Mouse (Mus musculus) left cerebral cortex, postnatal 14 days (tissue): ENCODE data around the gene Atg4b. TPM values are rescaled to one million over a fixed set of nuclear protein-coding genes. Genes with fewer than 3 reads are reported as not detected.
"Not testable (repeated sequence)": the region's sequence is repeated elsewhere in the genome, so short reads cannot be mapped to it uniquely, and the experiment has no call there.

ENCODE experiments used
- DNase-seq, 2 experiments: peaks; one replicate each; pipeline ENCODE4 v3.0.0; 2021 to 2022; ENCODE audit warnings: low spot score in 2 of 2, mixed read lengths in 1 of 2
- intact Hi-C: fragments of 180-260 bp; cut with DNase I; formaldehyde crosslinking; loops from one replicate; pipeline ENCODE4 v1.15.1; 2025
- total RNA-seq, 2 experiments: library from RNA; stranded (reverse); gene quantifications; 2 replicates each; pipeline ENCODE4 v1.2.3; 2021

The Atg4b gene
- total RNA-seq, 2 experiments from 2014 or later = 68.3 to 76.7 TPM

DNA sequence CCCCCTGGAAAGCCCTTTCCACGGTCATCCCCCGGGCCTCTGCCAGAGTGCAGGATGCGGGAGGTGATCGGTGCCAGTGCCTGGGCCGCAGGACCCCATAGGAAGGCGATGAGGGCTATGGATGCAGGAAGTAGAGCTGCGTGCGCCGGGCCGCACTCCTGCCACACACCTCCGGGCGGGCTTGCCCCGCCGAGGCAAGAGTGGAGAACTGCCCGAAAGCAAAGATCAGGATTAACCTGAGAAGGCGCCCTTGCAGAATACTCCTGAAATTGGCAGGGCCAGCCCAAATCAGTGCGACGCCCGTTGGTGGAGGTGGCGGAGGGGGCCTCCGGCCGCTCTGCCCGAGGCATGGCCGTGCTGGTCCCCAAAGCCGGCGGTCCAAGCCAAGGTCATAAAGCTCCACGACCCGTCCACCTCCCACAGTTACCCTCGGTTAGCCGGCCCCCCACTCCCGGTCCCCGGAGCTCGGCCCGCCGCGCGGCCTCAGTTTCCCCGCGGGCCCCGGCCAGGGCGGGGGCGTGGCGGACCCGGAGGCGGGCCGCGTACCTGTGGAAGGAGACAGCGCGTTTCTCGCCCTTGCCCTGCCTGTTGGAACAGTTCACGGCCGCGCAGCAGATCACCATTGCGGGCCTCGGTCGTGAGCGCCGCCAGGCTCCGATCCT lies 2.7 kb downstream of the Atg4b start:
- intact Hi-C loops = loop anchor here (5.0 kb wide), 1 partner anchor 117 kb away; no protein-coding TSS in a partner anchor

GRCm38 (mm10) chr1:93754573-93755290 lies 3.4 kb downstream of the Atg4b start, which contains the start of gene Thap4:
Gene Thap4 (minus strand): TSS chr1:93754864.
- DNase-seq = peak; percentile 94
- intact Hi-C loops = loop anchor here (5.0 kb wide), 2 partner anchors 48 to 117 kb away; partner anchors contain the start of genes Dtymk and Ing5

More for the DNA sequence above, 2.7 kb downstream of the Atg4b start:
- DNase-seq = peak in 1 of 2 experiments; percentile 32

DNA sequence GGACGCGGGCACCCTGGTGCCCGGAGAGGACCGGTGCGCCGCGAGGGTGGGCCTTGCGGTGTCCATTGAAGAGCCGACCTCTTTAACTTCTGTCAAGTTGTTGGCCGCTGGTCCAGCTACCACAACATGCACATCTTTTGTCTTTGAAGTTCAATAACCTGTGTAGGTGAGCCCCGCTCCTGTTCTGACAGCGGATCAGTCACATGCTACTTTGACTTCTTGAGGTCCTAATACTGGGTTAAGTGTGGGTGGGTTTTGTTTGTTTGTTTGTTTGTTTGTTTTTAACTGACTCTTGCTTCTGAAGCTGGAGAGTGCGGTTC lies 4.0 kb downstream of the Atg4b start:
- DNase-seq = no peak
- intact Hi-C loops = loop anchor here (5.0 kb wide), 1 partner anchor 47 kb away; the partner anchor contains the start of genes Dtymk and Ing5

DNA sequence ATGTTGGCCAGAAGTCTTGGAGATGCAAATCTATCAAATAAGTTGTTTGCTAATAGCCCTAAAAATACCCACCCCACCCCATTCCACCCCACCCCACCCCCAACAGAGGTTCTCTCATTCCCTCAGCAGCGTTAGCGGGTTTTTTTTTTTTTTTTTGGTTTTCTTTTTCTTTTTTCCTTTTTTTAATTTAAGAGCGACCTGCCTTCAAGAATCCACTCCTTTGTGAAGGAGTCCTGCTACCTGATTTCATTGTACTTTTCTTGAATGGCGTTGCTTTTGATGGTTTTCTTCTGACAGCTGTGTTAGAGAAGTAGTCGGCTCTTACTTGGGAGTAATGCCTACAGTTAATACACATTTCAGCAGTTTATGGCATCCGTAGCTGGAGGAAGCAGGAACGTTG lies 4.3 kb downstream of the Atg4b start:
- intact Hi-C loops = loop anchor here (5.0 kb wide), 1 partner anchor 47 kb away; the partner anchor contains the start of genes Dtymk and Ing5
- no peak for DNase-seq

DNA sequence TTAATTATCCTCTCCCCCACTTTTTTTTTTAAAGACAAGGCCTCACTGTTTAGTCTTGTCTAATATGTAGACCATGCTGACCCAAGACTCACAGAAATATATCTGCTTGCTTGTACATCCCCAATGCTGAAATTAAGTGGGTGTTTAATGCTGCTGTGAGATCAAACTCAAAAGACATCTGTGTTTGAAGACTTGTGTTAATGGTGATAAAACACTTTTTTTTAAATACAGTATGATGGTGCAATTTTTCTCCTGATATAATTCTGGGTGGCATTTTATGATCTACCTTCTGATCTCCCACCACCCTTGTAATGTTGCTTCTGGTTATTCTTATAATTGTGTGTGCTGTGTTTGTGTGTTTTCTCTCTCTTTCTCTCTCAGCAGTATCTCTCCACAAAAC lies 4.9 kb downstream of the Atg4b start:
- intact Hi-C loops = loop anchor here (5.0 kb wide), 1 partner anchor 46 kb away; the partner anchor contains the start of genes Dtymk and Ing5
- DNase-seq = no peak

- intact Hi-C loops = no loop called here
Observed at GRCm38 (mm10) chr1:93760076-93760475, 8.8 kb downstream of the Atg4b start.

DNA sequence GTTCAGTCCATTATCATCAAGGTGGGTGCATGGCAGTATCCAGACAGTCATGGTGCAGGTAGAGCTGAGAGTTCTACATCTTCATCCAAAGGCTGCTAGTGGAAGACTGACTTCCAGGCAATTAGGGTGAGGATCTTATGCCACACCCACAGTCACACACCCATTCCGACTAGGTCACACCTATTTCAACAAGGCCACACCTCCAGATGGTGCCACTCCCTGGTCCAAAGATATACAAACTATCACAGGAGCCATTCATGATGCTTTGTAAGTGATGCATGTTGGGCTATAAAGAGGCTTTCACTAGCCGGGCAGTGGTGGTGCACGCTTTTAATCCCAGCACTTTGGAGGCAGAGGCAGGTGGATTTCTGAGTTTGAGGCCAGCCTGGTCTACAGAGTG lies 12.2 kb downstream of the Atg4b start:
- DNase-seq, intact Hi-C loops: not testable (repeated sequence)

More at GRCm38 (mm10) chr1:93760076-93760475, 8.8 kb downstream of the Atg4b start:
- no peak for DNase-seq

DNA sequence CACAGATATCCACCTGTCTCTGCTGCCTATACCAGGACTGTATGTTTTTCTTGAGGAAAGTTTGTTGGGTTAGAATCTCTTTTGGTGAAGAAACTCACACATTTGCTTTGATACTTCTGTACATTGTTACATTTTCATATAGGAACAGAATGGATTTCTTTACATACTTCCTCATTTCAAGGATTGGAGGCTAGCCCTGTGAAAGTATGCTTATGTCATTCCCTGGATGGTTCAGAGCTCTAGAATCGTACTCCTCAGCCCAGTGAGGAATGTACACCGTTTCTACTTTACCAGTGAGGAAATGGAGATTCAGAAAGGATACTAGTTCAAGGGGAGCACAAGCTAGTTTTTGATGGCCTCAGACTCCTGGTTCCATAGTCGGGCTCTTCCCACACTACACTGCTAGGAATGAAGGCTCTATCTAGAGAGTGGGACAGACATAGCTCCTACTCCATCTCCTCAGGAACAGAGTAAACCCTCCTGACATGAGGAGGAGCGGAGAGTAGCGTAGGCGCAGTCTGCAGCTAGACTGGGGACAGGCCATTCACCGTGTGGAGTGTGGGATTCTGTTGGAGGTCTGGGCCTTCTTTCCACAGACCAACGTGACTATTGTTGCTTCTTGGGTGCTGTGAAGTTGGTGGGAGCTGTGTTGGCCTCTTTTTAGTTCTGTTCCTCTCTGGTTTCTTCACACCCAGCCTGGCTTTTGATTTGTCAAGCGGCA lies 13.7 kb downstream of the Atg4b start:
- intact Hi-C loops = no loop called here
- DNase-seq = no peak

DNA sequence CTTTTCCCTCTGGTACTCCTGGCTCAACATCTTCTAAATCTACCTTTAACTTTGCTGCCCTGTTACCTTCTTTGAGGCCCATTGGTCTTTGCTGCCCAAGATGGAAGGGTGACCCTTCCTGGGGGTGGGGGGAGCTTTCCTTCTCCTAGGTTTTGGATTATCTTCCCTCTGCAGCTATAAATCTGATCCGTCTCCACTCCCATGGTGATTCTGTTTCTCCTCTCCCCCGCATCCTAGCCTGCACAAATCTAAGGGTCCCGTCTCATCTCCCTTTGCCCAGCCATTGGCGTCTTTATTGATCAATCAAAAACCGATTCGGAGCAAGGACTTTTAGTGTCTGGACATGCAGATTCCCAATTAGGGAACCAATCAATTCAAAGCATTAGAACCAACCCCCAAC lies 16.3 kb downstream of the Atg4b start:
- no peak for DNase-seq
- intact Hi-C loops = no loop called here

- intact Hi-C loops = no loop called here
- no peak for DNase-seq
Observed at GRCm38 (mm10) chr1:93769901-93770300, 18.6 kb downstream of the Atg4b start.

DNA sequence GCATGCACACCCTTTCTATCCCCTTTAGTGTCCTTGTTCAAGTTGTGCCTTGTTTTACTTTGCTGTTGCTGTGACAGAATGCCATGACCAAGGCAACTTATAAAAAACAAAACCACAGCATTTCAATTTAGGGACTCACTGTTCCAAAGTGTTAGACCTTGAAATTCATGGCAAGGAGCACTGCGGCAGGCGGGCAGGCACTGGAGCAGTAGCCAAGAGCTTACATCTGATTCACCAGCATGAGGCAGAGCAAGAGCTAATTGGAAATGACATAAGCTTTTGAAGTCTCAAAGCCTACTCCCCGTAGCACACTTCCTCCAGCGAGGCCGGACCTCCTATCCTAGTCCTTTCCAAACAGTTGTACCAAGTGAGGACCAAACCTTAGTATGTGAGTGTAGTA lies 25.4 kb downstream of the Atg4b start:
- intact Hi-C loops = no loop called here

DNA sequence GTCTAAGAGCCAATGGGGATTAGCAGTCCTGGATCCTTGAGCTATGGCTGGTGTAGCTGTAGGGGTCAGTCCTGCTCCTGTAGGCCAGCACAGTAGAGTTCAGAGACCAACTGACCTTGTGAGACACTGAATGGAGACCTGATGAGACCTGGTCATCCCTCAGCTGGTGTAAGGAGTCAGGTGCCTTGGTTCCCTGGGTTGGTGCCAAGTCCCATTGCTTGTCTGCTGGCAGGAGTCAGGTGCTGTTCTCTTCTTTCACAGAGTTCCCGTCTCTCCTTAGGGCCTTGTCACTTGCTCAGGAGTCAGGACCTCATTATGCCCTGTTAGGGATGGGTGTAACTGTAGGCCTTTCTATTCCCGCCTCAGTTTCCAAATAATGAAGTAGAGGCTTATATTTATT lies 35.6 kb downstream of the Atg4b start:
- DNase-seq = no peak
- intact Hi-C loops = no loop called here

More for the DNA sequence above, 25.4 kb downstream of the Atg4b start:
- DNase-seq = no peak

DNA sequence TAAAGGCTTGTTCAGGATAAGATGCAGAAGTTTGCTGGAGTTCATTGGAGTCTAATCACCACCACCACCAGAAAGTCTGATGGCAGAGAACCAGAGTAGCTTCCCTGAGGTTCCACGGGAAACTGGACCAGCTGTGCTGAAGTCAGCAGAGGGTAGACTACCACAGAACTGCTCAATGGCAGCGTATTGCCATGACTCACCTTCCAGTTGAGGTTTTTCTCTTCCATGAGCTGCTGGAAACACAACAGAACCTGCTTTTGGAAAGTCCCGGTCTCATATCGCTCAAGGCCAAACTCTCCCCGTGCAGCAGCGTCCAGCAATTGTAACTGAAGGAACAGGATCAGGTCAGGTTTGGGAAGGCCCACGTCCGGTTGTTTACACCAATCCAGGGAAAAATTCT lies 43.2 kb downstream of the Atg4b start:
- DNase-seq = no peak
- intact Hi-C loops = no loop called here

GRCm38 (mm10) chr1:93795886-93796285 lies 44.6 kb downstream of the Atg4b start:
- intact Hi-C loops = no loop called here
- DNase-seq = no peak

DNA sequence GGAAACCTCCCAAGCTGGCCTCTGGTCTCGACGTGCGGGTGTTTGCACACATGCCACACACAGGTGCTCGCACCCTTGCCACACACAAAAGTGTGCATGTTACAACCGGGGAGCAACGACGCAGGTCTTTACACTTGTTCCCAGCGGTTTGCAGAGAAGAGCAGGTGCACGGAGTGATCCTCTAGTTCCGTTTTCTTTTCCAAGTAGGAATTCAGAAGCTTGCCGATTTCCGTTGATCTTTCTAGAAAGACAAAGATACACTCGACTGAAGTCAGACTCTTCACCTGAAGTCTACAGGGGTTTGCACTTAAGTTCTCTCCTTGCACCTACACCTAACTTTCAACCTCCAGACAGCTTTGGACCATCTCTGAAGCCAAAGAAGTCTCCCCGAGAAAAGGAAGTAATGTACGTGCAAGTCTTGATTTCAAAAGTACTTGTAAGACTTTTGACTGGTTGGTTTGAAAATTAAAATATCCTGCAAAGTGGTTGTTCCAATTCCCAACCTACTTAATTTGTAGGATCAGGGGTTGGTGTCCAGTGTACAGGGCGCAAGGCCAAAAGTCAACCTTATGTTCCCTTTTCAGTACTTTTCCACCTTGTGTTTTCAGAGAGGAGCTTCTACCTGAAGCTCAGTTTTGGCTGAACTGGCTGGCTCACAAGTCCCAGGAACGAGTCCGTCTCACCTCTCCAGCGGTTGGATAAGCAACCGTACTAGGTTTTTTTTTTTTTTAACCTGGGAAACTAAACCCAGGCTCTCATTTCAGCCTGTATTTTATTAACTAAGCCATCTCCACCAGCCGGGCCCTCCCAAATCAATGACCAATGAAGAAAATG lies 49.6 kb downstream of the Atg4b start:
- intact Hi-C loops = loop anchor here (5.0 kb wide), 2 partner anchors 44 to 164 kb away; no protein-coding TSS in a partner anchor
- DNase-seq = no peak

GRCm38 (mm10) chr1:93801741-93802238 lies 50.5 kb downstream of the Atg4b start, which contains the start of gene Dtymk:
Gene Dtymk (minus strand): TSS chr1:93801934.
- intact Hi-C loops = loop anchor here (5.0 kb wide), 2 partner anchors 44 to 164 kb away; no protein-coding TSS in a partner anchor
- DNase-seq = peak; percentile 94

DNA sequence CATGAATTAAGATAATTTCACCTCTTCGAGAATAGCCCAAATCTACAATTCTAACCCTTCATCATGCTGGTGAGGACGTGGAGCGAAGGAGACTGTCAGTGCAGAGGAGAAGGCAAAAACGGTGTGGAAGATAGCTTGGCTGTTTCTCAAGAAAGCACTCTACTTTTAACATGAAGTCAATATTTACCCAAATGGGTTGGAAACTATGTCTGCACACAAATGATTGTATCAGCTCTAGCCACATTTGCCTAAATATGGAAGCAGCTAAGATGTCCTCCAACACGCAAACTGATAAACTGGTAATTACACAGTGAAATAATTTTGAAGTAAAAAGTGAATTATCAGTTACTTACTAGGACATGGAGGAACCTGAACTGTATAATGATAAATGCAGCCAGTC lies 51.5 kb downstream of the Atg4b start:
- DNase-seq = no peak
- intact Hi-C loops = loop anchor here (5.0 kb wide), 2 partner anchors 45 to 165 kb away; no protein-coding TSS in a partner anchor
